Mouse (Mus musculus) bone marrow, adult 2 months (tissue): ENCODE data around the gene 4930544D05Rik.
A peak's percentile ranks its signal among the peaks of the same experiment; 100 is the strongest.

Experiments used
- CTCF ChIP-seq: fragments of 200-500 bp; IDR thresholded peaks from 2 replicates; pipeline ENCODE4 v1.5.1; 2011; ENCODE audit warnings: low read length, control low read depth; ENCODE audit not compliant: control insufficient read depth, insufficient read depth
- POLR2A ChIP-seq: fragments of 200-500 bp; IDR thresholded peaks from 2 replicates; pipeline ENCODE4 v1.6.1; 2011; ENCODE audit warnings: low read depth, mild to moderate bottlenecking, control low read depth, low read length, borderline replicate concordance; ENCODE audit not compliant: control insufficient read depth

- TF ChIP-seq CTCF (peak; percentile 21; the same call in 1 of the 2 replicates), POLR2A (no peak)
These were observed 7.5 kb downstream of the 4930544D05Rik start for GRCm38 (mm10) chr11:70623053-70623742.
